Mouse (Mus musculus): ENCODE results near the gene Ripor2. TPM values are rescaled to one million over a fixed set of nuclear protein-coding genes. Genes with fewer than 3 reads are reported as not detected.

The Ripor2 gene
- polyA plus RNA-seq, 2 experiments, result 2.1 TPM

DNA sequence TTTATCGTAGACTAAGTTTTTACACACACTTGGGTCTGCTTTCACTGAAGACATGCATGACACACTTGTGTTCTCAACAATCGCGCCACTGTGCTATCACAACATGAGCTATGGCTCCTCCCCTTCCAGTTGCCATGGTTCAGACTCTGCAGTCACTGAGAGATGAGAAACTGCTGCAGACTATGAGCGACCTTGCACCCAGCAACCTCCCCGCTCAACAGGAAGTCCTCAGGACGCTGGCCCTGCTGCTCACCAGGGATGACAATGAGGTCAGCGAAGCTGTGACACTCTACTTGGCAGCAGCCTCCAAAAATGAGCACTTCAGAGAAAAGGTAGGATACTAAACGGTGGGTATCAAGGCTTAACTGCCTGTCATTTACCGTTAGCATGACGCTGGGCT is 139.5 kb downstream of the Ripor2 start:
- no peak overlapping the region for H3K27ac ChIP-seq
- 75% methylated on average over 10 of the region's 10 CpGs for WGBS (ENCODE audit: insufficient replicate concordance)

DNA sequence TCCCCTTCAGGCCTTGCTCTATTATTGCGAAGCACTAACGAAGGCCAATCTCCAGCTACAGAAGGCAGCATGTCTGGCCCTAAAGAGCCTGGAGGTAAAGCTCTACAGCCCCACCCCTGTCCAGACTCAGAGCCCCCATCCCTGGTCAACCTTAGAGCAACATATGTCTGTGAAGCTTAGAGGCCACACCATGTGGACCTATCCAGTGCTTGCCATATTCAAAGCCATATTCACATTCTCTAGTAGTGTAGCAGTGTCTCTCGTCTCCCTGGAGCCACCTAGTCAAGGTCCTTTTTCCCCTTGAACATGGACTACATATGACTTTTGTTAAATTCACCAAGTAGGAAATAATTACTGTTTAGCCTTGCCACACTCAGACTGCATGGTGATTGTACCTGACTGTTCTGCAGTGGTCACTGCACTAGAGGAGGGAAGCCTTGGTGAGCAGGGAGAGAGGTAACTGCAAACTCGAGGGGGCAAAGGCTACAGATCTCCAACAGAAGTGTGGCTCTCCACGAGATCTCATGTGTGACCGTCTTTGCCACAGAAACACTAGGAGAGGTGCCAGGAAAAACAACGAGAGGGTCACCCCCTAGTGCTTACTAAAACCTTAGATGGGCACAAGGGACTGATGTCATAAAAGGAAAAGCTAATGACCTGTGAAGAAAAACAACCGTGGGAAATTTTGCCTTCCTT is 141.9 kb downstream of the Ripor2 start:
- TF ChIP-seq CTCF (IDR thresholded peaks at IDR 0.05; ENCODE audit: low read depth), result no peak
- no peak for TF ChIP-seq EP300 (IDR thresholded peaks at IDR 0.05; ENCODE audit: low read depth)
- no peak overlapping the region for H3K4me3 ChIP-seq (ENCODE audit: insufficient read depth in 1 of 2, low read depth in 2 of 2, low read length in 2 of 2)
- H3K27ac ChIP-seq, result no peak overlapping the region
- H3K36me3 ChIP-seq (replicated peaks; ENCODE audit: control insufficient read depth, insufficient read depth, low read depth), result no peaks in the 10 kb centered on the region
- H3K9ac ChIP-seq (replicated peaks), result no peak overlapping the region
- no peaks in the 10 kb centered on the region for H3K9me3 ChIP-seq (ENCODE audit: control insufficient read depth, low read length)
- no peaks in the 10 kb centered on the region for H3K4me1 ChIP-seq (replicated peaks; ENCODE audit: control insufficient read depth in 2 of 2, insufficient read depth in 2 of 2, low read length in 1 of 2)
- 68% methylated on average over 8 of the region's 8 CpGs for WGBS (ENCODE audit: insufficient replicate concordance)
- no peaks in the 10 kb centered on the region for H3K27me3 ChIP-seq (ENCODE audit: control insufficient read depth, insufficient read depth, low read length)
- DNase-seq (ENCODE audit: low read depth in 3 of 3, low spot score in 3 of 3) (no peak), ATAC-seq (ENCODE audit: insufficient read depth) (no peak)
- H3K4me2 ChIP-seq (ENCODE audit: low read depth), result no peak overlapping the region

More for the DNA sequence above, 139.5 kb downstream of the Ripor2 start:
- DNase-seq (ENCODE audit: low read depth in 3 of 3, low spot score in 3 of 3) (no peak), ATAC-seq (ENCODE audit: insufficient read depth) (no peak)
- Histone ChIP-seq H3K9me3 (ENCODE audit: control insufficient read depth, low read length) (no peaks in the 10 kb centered on the region), H3K36me3 (replicated peaks; ENCODE audit: control insufficient read depth, insufficient read depth, low read depth) (no peaks in the 10 kb centered on the region), H3K27me3 (ENCODE audit: control insufficient read depth, insufficient read depth, low read length) (no peaks in the 10 kb centered on the region), H3K4me1 (replicated peaks; ENCODE audit: control insufficient read depth in 2 of 2, insufficient read depth in 2 of 2, low read length in 1 of 2) (no peaks in the 10 kb centered on the region; a peak in 1 of 4 replicates), H3K4me3 (ENCODE audit: insufficient read depth in 1 of 2, low read depth in 2 of 2, low read length in 2 of 2) (no peak overlapping the region), H3K4me2 (ENCODE audit: low read depth) (no peak overlapping the region), H3K9ac (replicated peaks) (no peak overlapping the region)
- TF ChIP-seq CTCF (IDR thresholded peaks at IDR 0.05; ENCODE audit: low read depth) (no peak), EP300 (IDR thresholded peaks at IDR 0.05; ENCODE audit: low read depth) (no peak)

DNA sequence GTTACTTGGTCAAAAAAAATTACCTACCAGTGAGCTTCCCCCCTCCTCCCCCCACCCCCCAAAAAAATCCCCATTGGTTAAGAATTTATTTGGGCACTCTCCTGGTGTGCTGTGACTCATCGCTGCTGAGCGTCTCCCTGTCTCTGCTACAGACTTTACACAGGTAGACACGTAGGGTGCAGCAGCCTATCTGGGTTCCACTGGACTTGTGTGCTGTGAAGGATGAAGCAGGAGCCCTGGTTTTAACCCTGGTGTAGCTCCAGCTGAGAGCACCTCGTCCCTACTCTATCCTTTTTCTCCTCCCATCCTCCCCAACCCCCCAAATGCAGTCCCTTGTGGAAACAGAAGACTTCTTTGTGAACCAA is 142.4 kb downstream of the Ripor2 start:
- Histone ChIP-seq H3K36me3 (replicated peaks; ENCODE audit: control insufficient read depth, insufficient read depth, low read depth) (no peaks in the 10 kb centered on the region), H3K27me3 (ENCODE audit: control insufficient read depth, insufficient read depth, low read length) (no peaks in the 10 kb centered on the region), H3K4me3 (ENCODE audit: insufficient read depth in 1 of 2, low read depth in 2 of 2, low read length in 2 of 2) (no peak overlapping the region), H3K9me3 (ENCODE audit: control insufficient read depth, low read length) (no peaks in the 10 kb centered on the region), H3K9ac (replicated peaks) (no peak overlapping the region), H3K4me2 (ENCODE audit: low read depth) (no peak overlapping the region), H3K27ac (no peak overlapping the region), H3K4me1 (replicated peaks; ENCODE audit: control insufficient read depth in 2 of 2, insufficient read depth in 2 of 2, low read length in 1 of 2) (no peaks in the 10 kb centered on the region)
- TF ChIP-seq EP300 (IDR thresholded peaks at IDR 0.05; ENCODE audit: low read depth) (no peak), CTCF (IDR thresholded peaks at IDR 0.05; ENCODE audit: low read depth) (no peak)
- no peak for DNase-seq (ENCODE audit: low read depth in 3 of 3, low spot score in 3 of 3)
- no peak for ATAC-seq (ENCODE audit: insufficient read depth)
- 67% methylated on average over 4 of the region's 4 CpGs for WGBS (ENCODE audit: insufficient replicate concordance)

DNA sequence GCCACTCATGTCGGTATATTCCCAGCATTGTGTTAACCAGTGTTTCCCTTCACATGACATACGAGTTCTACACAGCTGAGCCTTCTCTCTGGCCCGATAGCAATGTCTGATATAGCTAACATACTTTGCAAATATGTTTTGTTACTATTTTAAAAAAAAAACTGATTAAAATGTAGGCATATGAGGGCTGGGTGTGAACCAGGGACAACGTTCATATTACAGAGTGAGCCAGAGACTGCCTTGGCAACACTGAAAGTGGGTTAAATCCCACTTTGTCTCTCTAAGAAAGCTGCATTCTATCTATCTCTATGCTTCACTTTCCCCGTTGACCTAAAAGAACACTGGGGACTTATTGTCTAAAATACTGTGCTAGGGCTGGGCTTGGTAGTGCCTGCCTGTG is 147.1 kb downstream of the Ripor2 start:
- Histone ChIP-seq H3K9ac (replicated peaks) (no peak overlapping the region), H3K4me3 (ENCODE audit: insufficient read depth in 1 of 2, low read depth in 2 of 2, low read length in 2 of 2) (no peak overlapping the region), H3K4me1 (replicated peaks; ENCODE audit: control insufficient read depth in 2 of 2, insufficient read depth in 2 of 2, low read length in 1 of 2) (no peaks in the 10 kb centered on the region), H3K27me3 (ENCODE audit: control insufficient read depth, insufficient read depth, low read length) (no peaks in the 10 kb centered on the region), H3K36me3 (replicated peaks; ENCODE audit: control insufficient read depth, insufficient read depth, low read depth) (no peaks in the 10 kb centered on the region), H3K4me2 (ENCODE audit: low read depth) (no peak overlapping the region), H3K27ac (no peak overlapping the region), H3K9me3 (ENCODE audit: control insufficient read depth, low read length) (no peaks in the 10 kb centered on the region)
- no peak for ATAC-seq (ENCODE audit: insufficient read depth)
- TF ChIP-seq EP300 (IDR thresholded peaks at IDR 0.05; ENCODE audit: low read depth) (no peak), CTCF (IDR thresholded peaks at IDR 0.05; ENCODE audit: low read depth) (no peak)
- 78% methylated on average over 5 of the region's 5 CpGs for WGBS (ENCODE audit: insufficient replicate concordance)
- DNase-seq (ENCODE audit: low read depth in 3 of 3, low spot score in 3 of 3), result no peak

DNA sequence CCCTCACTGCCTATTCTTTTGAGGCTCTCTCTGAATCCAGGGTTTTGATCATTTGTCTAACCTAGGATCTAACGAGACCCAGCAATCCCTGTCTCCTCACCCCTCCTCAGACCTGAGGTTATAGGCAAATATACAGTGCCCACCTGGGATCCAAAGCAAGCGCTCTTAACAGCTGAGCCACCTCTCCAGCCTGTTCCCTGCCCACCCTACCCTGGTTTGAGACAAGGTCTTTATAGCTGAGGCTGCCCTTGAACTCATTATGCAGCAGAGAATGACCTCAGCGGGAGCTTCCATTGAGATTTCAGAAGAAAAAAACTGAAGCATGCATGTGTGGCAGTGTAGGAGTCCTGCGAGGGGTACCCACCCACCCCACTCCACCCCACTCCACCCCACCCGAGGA is 152.5 kb downstream of the Ripor2 start:
- DNase-seq (ENCODE audit: low read depth in 3 of 3, low spot score in 3 of 3) (no peak), ATAC-seq (ENCODE audit: insufficient read depth) (no peak)
- Histone ChIP-seq H3K4me1 (replicated peaks; ENCODE audit: control insufficient read depth in 2 of 2, insufficient read depth in 2 of 2, low read length in 1 of 2) (no peaks in the 10 kb centered on the region), H3K27me3 (ENCODE audit: control insufficient read depth, insufficient read depth, low read length) (no peaks in the 10 kb centered on the region), H3K36me3 (replicated peaks; ENCODE audit: control insufficient read depth, insufficient read depth, low read depth) (no peaks in the 10 kb centered on the region), H3K9me3 (ENCODE audit: control insufficient read depth, low read length) (no peaks in the 10 kb centered on the region), H3K4me2 (ENCODE audit: low read depth) (no peak overlapping the region), H3K4me3 (ENCODE audit: insufficient read depth in 1 of 2, low read depth in 2 of 2, low read length in 2 of 2) (no peak overlapping the region), H3K9ac (replicated peaks) (no peak overlapping the region), H3K27ac (no peak overlapping the region)
- TF ChIP-seq CTCF (IDR thresholded peaks at IDR 0.05; ENCODE audit: low read depth), result no peak
- TF ChIP-seq EP300 (IDR thresholded peaks at IDR 0.05; ENCODE audit: low read depth), result no peak
- 72% methylated on average over 5 of the region's 5 CpGs for WGBS (ENCODE audit: insufficient replicate concordance)
